Mouse (Mus musculus): Measurements from ENCODE around the gene Arhgef3.

Gene Arhgef3

DNA sequence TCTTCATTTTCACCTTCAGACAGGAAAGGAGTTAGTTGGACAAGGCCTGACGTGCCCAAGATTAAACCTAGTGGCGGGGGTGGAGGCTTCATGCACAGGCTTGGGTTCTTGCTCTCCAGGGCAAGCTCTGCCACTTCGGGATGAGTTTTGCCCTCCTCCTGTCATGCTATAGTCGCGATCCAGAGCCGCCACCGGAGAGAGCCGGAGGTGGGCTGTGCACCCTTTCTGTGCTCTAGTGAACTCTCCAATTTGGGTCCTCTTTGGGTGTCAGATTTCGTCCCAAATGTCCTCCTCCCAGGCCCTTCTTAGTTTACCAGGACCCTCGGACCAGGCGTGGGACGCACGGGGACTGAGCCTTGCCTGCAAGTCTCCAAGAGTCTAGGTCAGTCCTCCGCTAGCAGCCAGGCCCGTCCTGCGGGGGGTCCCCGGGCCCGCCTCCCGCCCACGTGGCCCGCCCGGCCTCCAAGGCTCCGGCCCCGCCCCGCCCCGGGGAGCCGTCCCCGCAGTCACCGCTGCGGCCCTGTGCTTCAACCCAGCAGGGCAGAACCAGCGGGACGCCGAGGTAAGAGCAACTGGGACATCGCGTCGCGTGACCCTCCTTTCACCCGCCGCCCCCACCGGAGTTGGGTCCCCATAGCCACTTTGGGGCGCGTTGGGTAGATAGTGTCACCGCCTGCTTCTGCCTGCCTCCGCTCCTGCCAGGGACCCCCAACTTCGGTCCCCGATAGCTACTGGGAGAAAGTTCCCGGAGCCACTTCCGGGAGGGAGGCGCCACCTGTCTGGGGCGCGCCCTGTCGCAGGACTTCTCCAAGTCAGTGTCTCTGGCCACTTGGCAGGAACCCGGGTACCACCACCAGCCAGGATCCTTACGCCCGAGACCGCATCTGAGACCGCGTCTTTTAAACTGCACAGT is at the start of gene Arhgef3:
Gene Arhgef3, plus strand, starts transcription at position 538 of the 913 bp plus-strand sequence.
- DNase-seq = peak in 1 of 2 experiments; percentile 27

DNA sequence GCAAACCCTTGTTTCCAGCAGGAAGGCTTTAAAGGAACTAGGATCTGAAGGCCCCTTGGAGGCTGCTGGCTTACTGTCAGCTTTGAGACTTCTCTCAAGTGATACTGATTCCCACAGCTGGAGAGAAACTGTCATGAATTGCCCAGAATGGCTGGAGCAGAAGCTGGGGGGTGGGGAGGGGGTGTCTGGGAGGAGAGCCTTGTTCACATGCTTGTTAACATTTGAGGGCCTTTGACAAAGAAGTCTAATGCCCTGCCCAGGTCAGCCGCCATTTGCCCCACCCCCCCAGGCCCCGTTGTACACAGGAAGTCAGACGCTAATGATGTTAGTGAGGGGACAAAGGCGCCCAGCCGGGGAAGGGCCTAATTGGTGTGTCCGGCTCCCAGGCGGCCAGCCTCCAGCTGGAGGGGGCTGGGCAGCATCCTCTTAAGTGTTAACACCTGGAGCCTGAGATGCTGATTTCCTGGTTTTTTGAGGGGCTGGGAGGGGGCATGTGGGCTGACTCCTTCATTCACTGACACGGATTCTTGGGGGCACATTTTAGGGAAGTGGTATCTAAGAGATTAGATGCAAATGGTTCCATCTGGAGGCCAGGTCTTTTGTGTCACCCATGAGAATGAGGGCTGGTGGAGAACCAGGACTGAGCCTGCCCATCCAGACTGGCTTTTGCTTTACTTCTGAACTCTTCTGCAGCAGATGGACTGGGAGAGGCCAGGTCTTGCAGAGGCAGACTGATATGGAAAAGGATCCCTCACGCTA is 48.3 kb upstream of the Arhgef3 start:
- no peak for DNase-seq

DNA sequence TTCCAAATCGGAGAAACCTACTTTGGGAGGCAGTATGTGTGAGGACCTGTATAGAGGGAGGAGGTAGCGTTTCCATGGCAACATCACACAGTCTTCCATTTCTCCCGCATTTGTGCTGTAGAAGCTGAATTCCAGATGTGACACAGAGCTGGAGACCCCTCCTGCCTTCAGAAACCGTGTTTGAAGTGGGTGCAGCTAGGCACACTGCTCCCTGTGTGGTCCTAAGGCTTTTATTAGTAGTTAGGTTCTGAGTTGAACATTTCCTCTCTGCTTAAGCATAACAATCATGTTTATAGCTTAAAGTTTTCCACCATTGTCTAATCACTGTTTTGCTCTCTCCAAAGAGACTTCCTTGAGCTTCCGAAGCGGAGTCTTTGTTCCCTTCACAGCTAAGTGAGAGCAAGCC is 46.8 kb upstream of the Arhgef3 start:
- no peak for DNase-seq

DNA sequence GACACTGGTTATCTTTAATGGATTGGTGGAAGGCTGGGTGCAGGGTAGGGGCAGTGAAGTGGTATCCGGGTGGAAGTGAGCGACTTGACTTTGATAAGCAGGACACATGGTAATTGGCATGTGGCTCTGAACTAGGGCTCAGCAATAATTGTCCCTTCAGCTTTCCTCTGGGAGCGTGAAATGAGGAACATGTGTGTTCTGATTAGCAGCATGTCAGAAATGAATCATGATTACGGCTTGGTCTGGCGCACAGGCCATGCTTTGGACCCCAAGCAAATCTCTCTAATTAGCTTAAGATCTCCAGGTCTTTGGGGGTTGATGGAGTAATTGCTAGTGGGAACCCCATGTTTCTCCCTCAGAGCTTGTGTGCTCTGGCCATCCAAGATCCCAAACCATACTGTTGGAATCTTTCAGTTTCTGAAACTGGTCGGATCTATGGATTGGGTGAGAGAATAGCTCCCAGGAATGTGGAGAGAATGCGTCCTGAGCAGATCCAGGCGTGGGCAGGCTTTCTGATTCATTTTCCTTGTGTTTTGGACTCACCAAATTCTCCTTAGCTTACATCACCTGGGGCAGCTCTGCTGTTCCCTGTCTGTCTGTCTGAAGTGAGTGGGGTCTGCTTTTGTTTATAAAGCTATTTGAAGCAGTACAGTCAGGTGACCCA is 45.1 kb upstream of the Arhgef3 start:
- no peak for DNase-seq

DNA sequence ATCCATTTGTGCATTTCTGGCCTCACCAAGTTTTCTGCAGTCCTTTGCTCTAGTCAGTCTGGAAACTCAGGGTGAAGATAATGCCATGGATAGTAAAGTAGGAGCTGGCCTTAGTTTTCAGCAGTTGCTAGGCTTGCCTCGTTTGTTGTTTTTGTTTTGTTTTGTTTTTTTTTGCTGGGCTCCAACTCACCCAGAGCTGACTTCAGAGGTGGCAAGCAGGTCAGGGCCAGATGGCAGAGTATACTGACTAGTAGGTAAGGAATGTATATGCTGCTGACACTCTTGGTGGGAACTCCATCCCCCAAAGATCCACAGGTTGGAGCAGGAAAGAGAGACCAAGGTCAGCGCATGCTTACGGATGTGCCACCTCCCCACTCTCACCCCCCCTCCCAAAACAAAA is 44.6 kb upstream of the Arhgef3 start:
- DNase-seq = no peak

DNA sequence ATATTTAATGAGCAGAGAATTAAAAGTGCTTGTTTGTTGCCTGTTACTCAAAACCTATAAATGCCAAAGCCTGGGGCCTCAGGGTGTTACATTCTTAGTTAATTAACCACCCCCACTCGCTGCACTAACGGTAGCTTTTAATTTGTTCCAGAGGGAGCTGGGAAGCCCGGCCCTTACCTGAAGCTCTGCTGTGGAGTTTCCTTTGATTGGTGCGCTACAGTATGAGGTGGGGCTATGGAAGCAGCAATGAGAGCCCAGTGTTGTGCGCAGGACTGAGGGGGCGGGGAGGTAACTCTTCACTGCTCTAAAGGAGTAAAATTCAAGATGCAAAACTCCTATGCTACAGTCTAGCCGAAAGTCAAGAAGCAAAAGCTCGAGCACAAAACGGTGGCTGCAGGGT is 43.9 kb upstream of the Arhgef3 start:
- no peak for DNase-seq

DNA sequence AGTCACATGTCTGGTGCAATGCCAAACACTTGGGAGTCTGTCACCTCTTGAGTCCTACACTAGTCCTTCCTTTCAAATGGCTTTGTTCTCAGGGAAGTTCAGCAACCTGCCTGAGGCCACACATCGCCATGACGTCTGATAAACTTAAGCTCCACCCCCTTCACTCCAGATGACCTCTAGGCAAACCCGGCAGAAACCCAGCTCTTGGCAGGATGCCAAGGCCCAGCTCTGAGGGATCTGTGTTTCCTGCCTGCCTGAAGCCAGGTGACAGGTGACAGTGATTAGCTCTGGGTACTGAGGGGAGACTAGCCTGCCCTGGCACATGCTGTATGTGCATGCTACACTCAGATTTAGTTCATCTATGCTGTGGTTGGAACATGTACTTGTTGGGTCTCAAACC is 42.7 kb upstream of the Arhgef3 start:
- DNase-seq = no peak

DNA sequence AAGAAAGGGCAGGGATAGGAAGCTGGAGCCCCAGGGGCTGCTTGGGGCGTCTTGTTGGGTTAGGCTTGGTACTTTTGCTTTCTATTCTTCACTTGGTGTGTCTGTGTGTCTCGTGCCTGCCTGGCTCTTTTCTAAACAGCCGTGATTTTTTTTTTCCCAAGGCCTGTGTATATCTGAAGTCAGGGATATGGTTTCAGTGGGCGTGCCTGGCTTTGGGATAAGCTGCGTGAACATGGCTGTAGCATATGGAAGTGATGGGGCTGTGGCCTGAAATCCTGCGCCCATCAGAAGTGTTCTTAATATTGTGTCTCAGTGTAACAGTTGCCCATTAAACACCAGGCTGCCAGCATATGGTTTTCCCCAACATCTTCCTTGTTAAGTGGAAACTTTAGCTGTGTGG is 39.6 kb upstream of the Arhgef3 start:
- no peak for DNase-seq

DNA sequence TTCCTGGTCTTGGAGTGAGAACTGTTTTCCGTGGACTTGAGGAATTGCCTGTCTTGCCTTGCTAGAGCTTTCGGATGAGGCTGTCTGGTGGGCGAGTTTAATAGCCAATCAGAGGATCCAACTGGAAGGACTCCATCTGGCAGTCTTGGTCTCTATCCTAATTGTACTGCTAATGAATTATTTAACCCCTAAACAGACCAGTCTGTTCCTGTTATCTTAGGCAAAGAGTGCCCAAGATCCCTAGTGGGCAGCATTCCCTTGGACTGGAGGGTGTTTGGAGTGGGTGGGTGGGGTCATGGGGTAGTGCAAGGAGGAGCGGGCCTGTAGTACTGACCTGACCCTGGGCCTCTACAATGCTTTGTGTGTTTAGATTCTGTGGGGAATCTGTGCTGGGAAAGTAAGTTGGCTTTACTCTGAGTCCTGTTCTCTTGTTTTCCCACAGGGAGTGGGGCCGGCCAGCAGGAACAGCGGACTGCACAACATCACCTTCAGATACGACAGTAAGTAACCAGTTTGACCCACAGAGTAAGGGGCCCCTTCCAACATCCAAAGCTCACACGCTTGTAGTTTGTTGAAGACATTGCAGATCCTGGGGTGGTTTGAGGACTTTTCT is 38.7 kb upstream of the Arhgef3 start:
- no peak for DNase-seq

DNA sequence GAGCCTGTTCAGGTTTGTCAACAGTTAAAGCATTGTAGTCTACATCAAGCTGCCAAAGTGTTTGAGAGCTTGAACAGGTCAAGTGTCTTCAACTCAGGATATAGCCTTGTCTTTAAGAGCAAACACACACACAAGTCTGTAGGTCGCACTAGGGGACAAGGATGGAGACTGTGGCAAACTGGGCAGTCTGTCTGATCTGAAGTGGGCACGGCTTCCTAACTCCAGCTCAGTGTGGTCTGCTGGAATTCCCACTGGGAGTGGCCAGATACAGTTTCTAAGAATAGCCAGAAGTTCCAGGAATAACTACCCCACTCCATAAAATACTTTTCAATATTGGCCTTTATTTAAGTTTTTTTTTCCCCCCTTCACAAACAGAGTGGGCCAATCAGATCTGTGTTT is 38.2 kb upstream of the Arhgef3 start:
- DNase-seq = no peak

DNA sequence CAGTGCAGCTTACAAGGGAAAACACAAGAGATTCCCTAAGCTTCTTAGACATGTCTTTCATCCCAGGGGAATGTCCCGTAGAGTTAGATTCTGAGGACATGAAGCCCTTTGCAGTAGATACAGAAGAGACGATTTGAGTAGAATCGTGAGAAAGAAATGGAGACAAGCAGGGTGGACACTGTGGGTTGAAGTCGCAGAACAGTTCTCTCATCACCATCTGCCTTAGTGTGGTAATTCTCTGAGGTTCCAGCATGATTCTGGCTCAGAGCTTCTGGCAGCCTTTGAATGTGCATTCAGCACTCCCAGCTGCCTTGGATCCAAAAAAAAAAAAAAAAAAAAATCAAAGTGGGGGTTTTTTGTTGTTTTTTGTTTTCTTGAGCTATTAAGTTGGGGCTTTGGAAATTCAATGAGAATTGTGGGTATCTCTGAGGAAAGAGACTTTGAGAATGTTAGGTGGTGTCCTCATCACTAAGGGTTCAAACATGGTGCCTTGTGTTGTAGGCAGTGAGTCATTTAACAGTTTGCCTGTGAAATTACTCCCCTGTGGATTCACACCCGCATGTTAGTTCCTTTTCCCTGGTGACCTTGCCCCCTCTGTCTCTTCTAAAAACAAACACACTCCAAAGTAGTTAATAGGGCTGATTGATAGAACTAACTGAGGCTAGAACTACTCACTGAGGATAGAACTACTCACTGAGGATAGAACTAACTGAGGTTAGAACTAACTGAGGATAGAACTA is 33.0 kb upstream of the Arhgef3 start:
- DNase-seq = no peak

DNA sequence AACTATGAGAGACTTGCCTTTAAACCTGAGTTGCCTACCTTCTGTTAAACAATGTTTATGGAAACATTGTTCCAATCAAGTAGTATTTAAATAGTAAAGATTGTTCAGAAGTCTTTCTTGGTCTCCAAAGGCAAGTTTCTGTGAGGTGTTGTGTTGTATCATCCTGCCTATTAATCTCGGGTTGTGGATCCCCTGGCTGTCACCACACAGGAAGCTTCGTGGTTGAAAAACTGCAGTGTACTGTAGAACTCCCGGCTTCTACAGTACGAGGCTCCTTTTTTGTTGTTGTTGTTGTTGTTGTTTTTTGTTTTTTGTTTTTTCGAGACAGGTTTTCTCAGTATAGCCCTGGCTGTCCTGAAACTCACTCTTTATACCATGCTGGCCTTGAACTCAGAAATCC is 29.2 kb upstream of the Arhgef3 start:
- DNase-seq = no peak

DNA sequence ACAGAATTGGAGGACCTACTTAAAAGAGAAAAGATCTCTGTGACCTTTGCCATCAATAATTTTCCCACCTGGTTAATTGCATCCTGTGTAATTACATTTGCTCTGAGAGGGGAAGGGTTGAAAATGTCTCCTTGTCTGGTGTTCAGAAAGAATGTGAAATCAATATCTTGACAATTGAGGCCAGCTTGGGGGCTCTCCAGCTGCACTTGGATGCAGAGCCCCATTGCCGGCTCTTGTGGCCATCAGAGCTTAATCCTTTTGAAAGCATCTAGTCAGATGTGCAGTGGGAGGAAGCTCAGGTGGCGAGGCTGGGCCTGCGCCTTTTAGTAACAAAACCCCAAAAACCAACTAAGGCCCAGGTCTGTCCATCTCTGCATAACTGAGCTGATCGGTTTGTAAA is 28.7 kb upstream of the Arhgef3 start:
- DNase-seq = no peak

DNA sequence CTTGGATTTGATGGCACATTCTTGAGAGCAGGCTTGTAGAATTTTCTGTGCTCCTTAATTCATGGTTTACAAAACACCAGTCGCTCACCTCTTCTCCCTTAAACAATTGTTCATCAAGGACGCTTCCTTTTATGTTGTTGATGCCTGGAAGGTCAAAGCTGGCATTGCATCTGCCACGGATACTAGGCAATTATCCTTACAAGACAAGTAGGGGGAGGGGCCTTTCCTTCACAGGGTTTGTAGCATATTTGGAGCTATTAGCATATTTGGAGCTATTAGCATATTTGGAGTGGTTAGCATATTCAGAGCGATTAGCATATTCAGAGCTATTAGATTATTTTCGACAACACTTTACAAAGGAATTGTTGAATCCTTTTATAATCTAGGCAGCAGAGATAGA is 20.5 kb upstream of the Arhgef3 start:
- no peak for DNase-seq

DNA sequence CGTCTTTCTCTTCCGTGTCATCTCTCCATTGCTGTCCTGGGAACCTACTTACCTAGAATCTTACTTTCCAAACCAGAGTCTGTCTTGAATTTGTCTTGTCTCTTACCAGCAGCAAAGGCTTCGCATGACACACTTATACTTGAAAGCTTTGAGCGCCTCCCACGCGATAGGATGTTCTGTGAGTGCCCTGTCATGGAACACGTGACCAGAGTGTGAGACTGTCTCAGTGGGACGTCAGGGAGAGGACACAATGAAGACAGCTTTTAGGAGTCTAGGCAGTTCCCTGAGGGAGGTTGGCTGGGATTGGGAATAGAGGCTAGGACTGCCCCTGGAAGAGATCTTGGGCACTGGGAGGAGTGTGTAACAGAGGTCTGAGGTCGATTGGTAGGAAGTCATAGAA is 18.6 kb upstream of the Arhgef3 start:
- no peak for DNase-seq

DNA sequence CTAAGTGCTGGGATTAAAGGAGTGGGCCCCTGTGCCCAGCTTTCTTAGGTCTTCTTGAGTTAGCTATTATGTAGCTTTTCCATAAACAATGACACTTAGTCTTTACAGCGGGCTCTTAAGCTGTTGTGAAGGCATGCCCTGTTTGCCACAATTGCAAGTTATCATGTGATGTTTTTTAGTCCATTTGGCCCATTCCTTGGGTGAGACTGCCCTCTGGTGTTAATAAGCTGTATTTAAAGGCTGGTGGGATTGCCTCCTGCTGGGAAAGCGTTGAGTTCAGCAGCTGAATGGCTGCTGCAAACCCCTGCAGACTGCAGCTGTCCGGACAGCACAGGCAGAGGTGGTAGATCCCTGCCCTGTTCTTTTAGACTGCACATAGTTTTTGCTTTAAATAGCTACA is 17.9 kb upstream of the Arhgef3 start:
- DNase-seq = peak; percentile 7 to 25

DNA sequence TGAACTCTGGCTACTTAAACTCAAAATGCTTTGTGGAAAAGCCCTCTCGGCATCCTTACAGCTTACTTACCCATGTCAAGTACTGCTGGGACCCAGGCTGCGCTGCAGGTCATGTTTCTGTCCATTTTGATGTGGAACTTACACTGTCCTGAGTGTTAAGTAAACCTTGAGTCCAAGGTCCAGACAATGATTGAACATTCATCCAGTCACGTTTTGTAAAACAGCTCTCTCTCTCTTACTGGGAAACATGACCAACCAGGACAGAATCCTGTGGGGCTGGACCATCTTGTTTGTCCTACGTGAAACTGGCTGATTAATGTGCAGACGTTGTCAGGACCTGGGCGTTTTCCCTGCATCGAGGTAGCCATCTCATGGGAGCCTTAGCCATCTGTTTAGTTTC is 13.0 kb upstream of the Arhgef3 start:
- no peak for DNase-seq

DNA sequence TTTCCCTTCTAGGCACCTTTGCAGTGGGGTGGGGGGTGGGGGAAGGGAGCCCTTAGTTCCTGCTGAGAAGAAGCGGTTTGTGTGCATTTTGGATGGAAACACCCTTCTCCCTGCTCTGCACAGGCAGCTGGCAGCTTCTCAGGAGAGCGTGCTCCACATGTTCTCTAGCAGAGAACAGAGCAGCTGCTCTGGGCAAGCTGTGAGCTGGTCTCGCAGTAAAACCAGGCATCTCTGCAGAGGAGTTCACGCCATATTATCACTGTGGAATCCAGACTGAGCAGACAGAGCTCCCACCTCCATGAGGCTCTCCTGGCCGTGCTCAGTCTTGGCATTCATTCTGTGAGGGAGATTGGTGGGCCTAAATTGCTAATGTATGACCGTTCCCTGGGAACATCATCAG is 12.0 kb upstream of the Arhgef3 start:
- DNase-seq = peak in 1 of 2 experiments; percentile 9

DNA sequence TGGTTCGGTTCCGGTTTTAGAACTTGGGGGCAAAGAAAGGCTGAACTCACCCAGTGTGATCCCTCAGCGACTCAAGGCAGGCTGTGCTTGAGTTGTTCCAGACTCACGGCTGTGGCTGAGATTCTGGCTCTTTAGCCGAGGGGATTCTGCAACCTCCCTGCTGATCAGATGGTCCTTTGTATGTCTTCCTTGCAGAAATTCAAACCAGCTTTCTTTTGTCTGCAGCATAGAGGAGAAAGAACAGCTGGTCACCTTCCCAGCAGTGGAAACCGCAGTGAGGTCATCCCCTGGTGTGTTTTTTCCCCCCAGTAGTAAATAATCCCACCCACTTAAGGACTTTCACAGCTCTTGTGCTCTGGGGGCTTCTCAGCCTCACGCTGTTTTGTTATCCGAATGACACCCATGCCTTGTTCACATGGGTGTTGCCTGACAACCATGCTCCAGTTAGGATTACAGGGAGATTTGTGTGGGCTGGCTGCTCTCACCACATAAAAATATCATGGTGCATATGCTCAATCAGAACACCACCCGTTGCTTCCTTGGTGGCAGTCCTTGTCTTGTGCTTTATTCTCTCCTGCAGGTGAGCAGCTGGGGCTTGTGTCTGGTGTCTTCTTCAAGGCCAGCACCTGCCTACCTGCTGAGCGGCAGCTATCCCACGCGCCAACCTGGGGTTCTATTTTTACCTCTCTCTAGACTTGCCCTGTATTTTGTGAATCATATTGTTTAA is 8.8 kb upstream of the Arhgef3 start:
- DNase-seq = no peak

DNA sequence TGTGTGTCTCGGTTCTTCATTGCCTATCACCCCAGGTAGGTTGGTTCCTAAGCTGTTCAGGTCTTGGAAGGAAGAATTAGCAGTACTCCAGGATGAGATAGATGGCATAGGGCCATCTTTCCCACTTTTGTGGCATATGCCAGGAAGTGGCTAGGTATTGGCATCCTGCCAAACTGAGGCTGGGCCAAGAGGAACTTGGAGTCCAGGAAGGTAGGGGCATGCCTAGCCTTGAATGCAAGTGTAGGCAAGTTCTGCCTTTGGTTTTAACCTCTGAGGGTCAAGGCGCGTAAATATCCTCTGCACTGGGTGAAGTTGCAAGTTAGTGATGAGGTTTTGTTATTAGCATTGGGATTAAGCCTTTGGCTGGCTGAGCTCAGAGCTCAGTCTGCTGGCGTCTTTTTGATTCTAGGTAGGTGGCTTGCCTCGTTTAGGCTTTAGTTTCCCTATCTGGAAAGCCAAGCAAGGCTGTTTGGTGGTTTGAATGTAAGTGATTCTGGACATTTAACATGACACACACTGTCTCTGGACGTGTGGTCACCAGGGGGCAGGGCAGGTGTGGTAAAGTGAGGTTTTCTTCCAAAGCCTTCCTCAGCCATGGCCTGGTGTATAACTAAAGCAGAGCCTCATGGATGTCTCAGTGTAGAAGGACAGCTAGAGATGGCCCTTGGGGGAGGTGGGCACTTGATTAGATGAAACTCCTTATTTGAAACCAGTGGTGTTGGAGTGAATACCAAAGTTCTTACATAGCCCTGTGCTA is 5.8 kb upstream of the Arhgef3 start:
- peak; percentile 22 to 23 for DNase-seq

DNA sequence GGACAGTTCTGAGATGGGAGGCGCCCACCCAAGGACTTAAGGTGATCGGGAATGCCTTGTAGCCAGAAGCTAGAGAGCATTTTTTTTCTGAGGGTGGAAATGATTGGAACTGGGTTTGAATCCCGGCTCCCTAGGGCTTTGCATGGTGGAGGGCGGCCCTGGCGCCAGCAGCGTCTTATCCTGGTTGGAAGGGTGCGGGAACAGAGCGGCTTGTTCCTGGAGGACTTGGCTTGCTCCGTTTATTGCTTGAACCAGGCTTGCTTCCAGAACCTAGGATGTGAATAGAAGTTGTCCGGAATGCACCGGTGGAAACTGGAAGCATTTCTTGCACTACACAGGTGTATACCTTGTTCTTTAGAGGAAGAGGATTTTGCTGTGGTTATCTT is 569 bp downstream of the Arhgef3 start:
- no peak for DNase-seq

All from cerebellum, adult 18-20 months (tissue).